Mouse (Mus musculus): ENCODE results near the gene Egr4. TPM values are rescaled to one million over a fixed set of nuclear protein-coding genes. Genes with fewer than 3 reads are reported as not detected.

Gene Egr4
- polyA plus RNA-seq, 1 experiment, result 8.3 TPM

DNA sequence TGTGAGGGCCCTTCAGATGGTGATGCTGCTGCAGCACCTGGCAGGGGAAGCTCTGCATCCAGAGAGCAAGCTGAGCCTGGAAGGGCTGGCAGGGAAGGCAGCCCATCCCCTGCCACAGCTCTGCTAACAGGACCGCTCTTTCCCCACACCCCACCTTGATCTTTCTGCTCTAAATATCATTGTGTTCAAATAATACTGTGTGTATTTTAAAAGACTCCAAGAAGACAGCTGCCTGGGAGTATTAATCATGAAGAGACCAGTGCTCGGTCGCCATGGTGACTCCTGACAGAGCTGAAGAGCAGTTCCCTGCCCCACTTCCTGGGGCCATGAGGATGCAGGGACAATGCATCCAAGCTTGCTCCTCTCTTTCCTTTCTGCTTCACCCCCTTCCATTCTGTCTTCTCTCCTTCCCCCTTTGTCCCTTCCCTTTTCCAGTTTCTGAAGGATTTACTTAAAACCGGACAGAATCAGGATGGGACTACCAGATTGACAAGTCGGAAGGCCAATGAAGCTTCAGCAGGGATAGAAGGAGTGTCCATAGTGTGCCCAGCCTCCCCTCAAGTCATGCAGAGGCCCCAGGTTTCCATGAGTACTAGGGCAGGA is 4.8 kb upstream of the Egr4 start:
- DNase-seq, result peak in 1 of 2 experiments; percentile 40
- Histone ChIP-seq H3K27me3 (ENCODE audit: control insufficient read depth, insufficient read depth, low read length) (no peaks in the 10 kb centered on the region), H3K4me3 (replicated peaks; ENCODE audit: insufficient read depth, low read depth, low read length) (no peak overlapping the region), H3K4me1 (ENCODE audit: control insufficient read depth, insufficient read depth, low read length) (peaks cover 45% of the 10 kb centered on the region), H3K27ac (ENCODE audit: insufficient read depth, low read length) (peak overlapping the region; percentile 13; the same call in 1 of the 2 replicates)
- 42% methylated on average over 5 of the region's 5 CpGs for WGBS
- no peak for TF ChIP-seq CTCF (IDR thresholded peaks at IDR 0.05; ENCODE audit: borderline replicate concordance, insufficient read depth, low read depth, low read length)
- TF ChIP-seq POLR2A (IDR thresholded peaks at IDR 0.05; ENCODE audit: borderline replicate concordance, insufficient read depth, low read length), result no peak

DNA sequence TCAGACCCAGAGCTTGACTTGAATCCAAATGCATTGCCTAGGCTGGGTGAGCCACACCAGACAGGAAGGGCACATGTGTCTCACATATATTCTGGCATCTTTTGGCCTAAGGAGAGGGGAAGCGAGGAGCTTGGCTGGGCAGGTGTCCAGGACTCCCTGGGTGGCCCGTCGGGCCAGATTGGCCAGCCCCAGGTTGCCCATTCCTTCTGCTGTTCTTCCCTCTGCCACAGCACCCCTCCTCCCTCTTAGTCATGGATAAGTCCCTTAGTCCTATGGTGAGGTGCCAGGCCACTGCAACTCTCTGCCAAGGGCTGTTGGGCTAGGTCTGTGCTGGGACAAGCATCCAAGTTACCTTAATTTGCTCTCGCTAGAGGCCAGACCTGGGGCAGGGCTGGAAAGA is 2.6 kb upstream of the Egr4 start:
- Histone ChIP-seq H3K27ac (ENCODE audit: insufficient read depth, low read length) (peak overlapping the region; percentile 68), H3K27me3 (ENCODE audit: control insufficient read depth, insufficient read depth, low read length) (no peaks in the 10 kb centered on the region), H3K4me3 (replicated peaks; ENCODE audit: insufficient read depth, low read depth, low read length) (no peak overlapping the region), H3K4me1 (ENCODE audit: control insufficient read depth, insufficient read depth, low read length) (peaks cover 35% of the 10 kb centered on the region)
- no peak for TF ChIP-seq POLR2A (IDR thresholded peaks at IDR 0.05; ENCODE audit: borderline replicate concordance, insufficient read depth, low read length)
- no peak for TF ChIP-seq CTCF (IDR thresholded peaks at IDR 0.05; ENCODE audit: borderline replicate concordance, insufficient read depth, low read depth, low read length)
- peak; percentile 98 to 99 for DNase-seq
- 7% methylated on average over 4 of the region's 4 CpGs for WGBS

DNA sequence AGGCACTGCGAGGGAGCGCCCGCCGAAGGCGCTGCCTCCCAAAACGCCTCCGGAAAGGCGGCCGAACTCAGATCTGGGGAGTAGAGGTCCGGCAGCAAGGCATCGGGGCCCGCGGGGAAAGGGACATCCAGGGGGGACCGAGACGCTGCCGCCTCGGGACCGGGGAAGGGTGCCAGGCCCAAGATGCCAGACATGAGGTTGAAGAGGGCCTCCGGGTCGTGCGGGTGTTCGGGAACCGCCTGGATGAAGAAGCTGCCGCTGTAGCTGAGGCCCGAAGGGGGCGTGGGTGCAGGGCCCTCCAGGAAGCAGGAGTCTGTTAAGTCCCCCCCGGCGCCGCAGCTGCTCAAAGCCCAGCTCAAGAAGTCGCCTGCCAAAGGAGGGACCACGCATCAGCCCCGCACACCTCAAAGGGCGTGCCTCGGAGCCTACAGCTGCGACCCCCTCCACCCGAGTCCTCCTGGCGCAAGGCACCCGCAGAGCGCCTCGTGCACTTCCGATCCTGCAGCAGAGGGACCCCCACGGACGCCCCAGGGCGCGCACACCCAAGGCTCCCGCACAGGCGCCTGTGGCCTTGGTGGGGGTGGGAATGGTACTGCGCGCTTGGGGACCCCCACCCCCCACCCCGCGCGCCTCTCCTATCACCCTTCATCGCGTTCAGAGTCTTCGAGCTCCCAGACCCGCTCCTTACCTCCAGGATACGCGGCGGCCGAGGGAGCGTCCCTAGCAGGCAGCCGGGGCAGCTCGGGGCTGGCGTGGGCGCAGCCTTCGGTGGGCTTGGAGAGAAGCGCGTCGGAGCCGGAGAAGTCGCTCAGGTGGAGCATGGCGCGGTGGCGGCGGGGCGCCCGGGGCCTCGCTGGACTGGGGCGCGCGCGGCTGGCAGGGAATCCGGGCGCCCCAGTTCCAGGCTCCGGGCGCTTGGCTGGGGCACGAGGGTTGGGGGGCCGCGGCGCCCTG is 535 bp downstream of the Egr4 start:
- WGBS, result 2% methylated on average over 80 of the region's 90 CpGs
- no peak for TF ChIP-seq POLR2A (IDR thresholded peaks at IDR 0.05; ENCODE audit: borderline replicate concordance, insufficient read depth, low read length)
- peak overlapping the region; percentile 31; the same call in 1 of the 2 replicates for H3K27ac ChIP-seq (ENCODE audit: insufficient read depth, low read length)
- H3K4me1 ChIP-seq (ENCODE audit: control insufficient read depth, insufficient read depth, low read length), result peaks cover 19% of the 10 kb centered on the region
- peak overlapping the region; percentile 55 for H3K4me3 ChIP-seq (replicated peaks; ENCODE audit: insufficient read depth, low read depth, low read length)
- DNase-seq, result peak in 1 of 2 experiments; percentile 59
- H3K27me3 ChIP-seq (ENCODE audit: control insufficient read depth, insufficient read depth, low read length), result no peaks in the 10 kb centered on the region

DNA sequence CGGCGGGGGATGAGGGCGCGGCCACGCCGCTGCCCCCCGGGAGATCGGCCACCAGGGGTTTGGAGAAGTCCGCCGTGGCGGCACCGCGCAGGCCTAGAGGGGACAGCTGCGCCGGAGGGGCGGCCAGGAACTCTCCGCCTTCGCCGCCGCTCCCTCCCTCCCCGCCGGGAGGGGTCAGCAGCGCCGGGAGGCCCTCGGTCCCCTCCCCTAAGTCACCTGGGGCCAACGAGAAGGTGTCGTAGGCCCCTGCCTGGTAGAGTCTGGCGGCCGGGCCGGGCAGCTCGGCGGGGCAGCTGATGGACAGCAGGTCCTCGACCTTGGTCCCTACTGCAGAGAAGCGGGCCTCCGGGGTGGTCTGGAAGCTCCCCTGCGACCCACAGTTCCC is 1.3 kb downstream of the Egr4 start:
- Histone ChIP-seq H3K27me3 (ENCODE audit: control insufficient read depth, insufficient read depth, low read length) (no peaks in the 10 kb centered on the region), H3K27ac (ENCODE audit: insufficient read depth, low read length) (no peak overlapping the region), H3K4me3 (replicated peaks; ENCODE audit: insufficient read depth, low read depth, low read length) (peak overlapping the region; percentile 55), H3K4me1 (ENCODE audit: control insufficient read depth, insufficient read depth, low read length) (peaks cover 15% of the 10 kb centered on the region; the same call in 1 of the 2 replicates)
- DNase-seq, result peak in 1 of 2 experiments; percentile 45
- WGBS, result 6% methylated on average over 36 of the region's 36 CpGs
- TF ChIP-seq CTCF (IDR thresholded peaks at IDR 0.05; ENCODE audit: borderline replicate concordance, insufficient read depth, low read depth, low read length), result no peak
- TF ChIP-seq POLR2A (IDR thresholded peaks at IDR 0.05; ENCODE audit: borderline replicate concordance, insufficient read depth, low read length), result no peak

DNA sequence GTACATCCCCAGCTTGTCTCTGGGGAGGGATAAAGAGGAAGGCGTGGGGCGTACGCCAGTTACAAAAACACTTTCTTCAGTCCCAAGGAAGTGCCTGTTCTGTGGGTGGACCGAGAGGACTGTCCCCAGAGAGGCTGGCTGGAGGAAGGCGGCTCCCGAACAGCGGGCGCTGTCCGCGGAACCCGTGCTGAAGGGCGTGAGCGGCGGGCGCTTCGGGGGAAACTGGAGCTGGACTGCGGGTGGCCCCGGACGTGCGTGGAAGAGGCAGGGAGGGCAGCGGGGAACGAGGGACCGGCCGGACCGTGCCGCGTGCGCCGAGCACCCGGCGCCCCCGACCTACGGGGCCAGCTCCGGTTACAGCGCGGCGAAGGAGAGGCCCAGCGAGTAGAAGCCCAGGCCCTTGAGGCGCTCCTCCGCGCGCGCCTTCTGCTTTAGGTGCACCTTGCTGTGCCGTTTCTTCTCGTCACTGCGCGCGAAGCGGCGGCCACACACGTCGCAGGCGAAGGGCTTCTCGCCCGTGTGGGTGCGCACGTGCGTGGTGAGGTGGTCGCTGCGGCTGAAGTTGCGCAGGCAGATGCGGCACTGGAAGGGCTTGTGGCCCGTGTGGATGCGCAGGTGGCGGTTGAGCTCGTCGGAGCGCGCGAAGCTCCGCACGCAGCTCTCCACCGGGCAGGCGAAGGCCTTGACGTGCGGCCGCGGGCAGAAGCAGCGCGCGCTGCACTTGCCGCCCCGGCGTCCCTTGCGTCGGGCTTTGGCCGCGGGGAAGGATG is 1.9 kb downstream of the Egr4 start:
- Histone ChIP-seq H3K27me3 (ENCODE audit: control insufficient read depth, insufficient read depth, low read length) (no peaks in the 10 kb centered on the region), H3K4me1 (ENCODE audit: control insufficient read depth, insufficient read depth, low read length) (peaks cover 10% of the 10 kb centered on the region; the same call in 1 of the 2 replicates), H3K27ac (ENCODE audit: insufficient read depth, low read length) (no peak overlapping the region), H3K4me3 (replicated peaks; ENCODE audit: insufficient read depth, low read depth, low read length) (peak overlapping the region; percentile 55)
- 26% methylated on average over 88 of the region's 88 CpGs for WGBS
- TF ChIP-seq CTCF (IDR thresholded peaks at IDR 0.05; ENCODE audit: borderline replicate concordance, insufficient read depth, low read depth, low read length), result no peak
- no peak for TF ChIP-seq POLR2A (IDR thresholded peaks at IDR 0.05; ENCODE audit: borderline replicate concordance, insufficient read depth, low read length)
- peak; percentile 34 to 60 for DNase-seq

DNA sequence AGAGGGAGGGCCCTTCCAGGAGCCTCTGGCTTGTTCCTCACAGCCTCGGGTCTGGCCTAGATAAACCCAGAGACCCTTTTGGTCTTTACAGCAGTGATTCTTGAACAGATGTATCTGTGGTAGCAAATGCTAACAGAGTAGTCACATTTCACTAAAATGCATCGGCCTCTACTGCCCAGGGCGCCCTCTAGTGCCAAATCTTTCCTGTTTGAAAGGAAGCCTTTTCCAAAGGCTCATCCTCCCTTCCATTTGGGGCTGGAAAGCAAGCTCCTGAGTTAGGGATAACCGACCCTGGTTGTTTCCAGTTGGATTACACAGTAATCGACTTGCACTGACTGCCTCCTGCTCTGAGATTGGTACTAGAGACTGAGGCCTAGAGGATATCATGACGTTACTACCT is 2.9 kb downstream of the Egr4 start:
- Histone ChIP-seq H3K4me1 (ENCODE audit: control insufficient read depth, insufficient read depth, low read length) (peaks cover 4% of the 10 kb centered on the region; the same call in 1 of the 2 replicates), H3K27ac (ENCODE audit: insufficient read depth, low read length) (no peak overlapping the region), H3K27me3 (ENCODE audit: control insufficient read depth, insufficient read depth, low read length) (no peaks in the 10 kb centered on the region), H3K4me3 (replicated peaks; ENCODE audit: insufficient read depth, low read depth, low read length) (no peak overlapping the region)
- peak; percentile 79 to 83 for DNase-seq
- TF ChIP-seq POLR2A (IDR thresholded peaks at IDR 0.05; ENCODE audit: borderline replicate concordance, insufficient read depth, low read length), result no peak
- peak; percentile 67; the same call in 1 of the 2 replicates for TF ChIP-seq CTCF (IDR thresholded peaks at IDR 0.05; ENCODE audit: borderline replicate concordance, insufficient read depth, low read depth, low read length)
- WGBS, result 5% methylated on average over 6 of the region's 6 CpGs

DNA sequence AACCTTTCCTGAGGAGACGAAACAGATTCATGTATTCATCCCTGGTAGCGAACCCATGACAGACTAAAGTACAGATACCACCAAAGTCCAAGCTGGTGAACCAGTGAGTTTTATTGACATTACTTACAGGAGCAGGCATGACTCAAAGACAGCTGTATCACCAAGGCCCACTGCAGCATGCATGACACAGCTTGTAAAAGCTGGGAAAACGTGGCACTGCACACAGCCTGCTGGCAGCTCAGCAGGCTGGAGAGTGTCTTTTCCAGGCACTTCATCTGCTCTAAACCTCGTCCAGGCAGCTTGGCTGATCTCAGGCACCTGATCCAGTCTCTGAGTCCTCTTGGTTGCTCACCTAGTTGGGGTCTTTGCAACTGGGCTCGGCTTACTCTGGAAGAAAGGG is 4.8 kb downstream of the Egr4 start:
- DNase-seq, result no peak
- Histone ChIP-seq H3K27me3 (ENCODE audit: control insufficient read depth, insufficient read depth, low read length) (no peaks in the 10 kb centered on the region), H3K4me3 (replicated peaks; ENCODE audit: insufficient read depth, low read depth, low read length) (no peak overlapping the region), H3K4me1 (ENCODE audit: control insufficient read depth, insufficient read depth, low read length) (no peaks in the 10 kb centered on the region; the same call in 1 of the 2 replicates), H3K27ac (ENCODE audit: insufficient read depth, low read length) (no peak overlapping the region)
- 50% methylated on average over 5 of the region's 5 CpGs for WGBS
- no peak for TF ChIP-seq POLR2A (IDR thresholded peaks at IDR 0.05; ENCODE audit: borderline replicate concordance, insufficient read depth, low read length)
